In the genomic region with DNA sequence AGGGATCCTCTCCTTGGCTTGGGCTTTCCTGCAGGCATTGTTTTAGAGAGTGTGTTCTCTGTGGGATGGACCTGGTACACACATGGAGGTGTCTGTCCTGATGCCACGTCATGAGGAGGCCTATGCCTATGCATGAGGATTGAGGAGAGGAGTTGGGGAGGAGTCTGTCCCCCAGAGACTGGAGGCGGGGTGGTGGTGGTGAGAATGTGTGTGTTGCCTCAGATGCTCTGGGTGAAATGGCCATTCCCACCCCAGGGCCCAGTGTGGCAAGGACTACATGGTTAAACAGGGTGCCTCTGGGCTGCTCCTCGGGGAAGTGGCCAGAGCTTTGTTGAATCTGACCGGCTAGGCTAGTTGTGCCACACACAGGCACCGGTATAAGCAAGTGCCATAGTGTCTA, we compare ENCODE assay signal across 12 mouse cellular contexts. TPM values are rescaled to one million over a fixed set of nuclear protein-coding genes. Genes with fewer than 3 reads are reported as not detected.
DNase-seq lines count a peak whose midpoint lies in the region; ATAC-seq and TF ChIP-seq lines count a peak whose summit lies in the region.
"Had no signal": no experiment of that assay in that cellular context is flagged by ENCODE, and none has a peak within 500 bp of the region (broad histone marks: within the 10 kb centered on the region; RNA-seq: fewer than 3 reads in every experiment).

No protein-coding gene starts in this region.

- no peak overlapping the region for H3K4me3 ChIP-seq in MEL (ENCODE audit: control insufficient read depth in 1 of 2, insufficient read depth in 1 of 2, low read depth in 2 of 2, low read length in 2 of 2)
- H3K4me3 ChIP-seq in embryonic facial prominence, embryonic 14.5 days (ENCODE audit: low read depth, low read length): no peak overlapping the region
- H3K4me3 ChIP-seq in liver, embryonic 13.5 days (replicated peaks): peak overlapping the region; percentile 97
- H3K4me3 ChIP-seq: hindbrain, embryonic 15.5 days had no signal

- H3K9ac ChIP-seq in MEL (ENCODE audit: control insufficient read depth, low read depth, low read length, poor library complexity, severe bottlenecking): no peak overlapping the region
- H3K9ac ChIP-seq in embryonic facial prominence, embryonic 14.5 days (ENCODE audit: low read depth, low read length): no peak overlapping the region
- H3K9ac ChIP-seq in liver, embryonic 13.5 days: peak overlapping the region; percentile 98
- H3K9ac ChIP-seq: hindbrain, embryonic 15.5 days had no signal

- ATAC-seq in embryonic facial prominence, embryonic 14.5 days (ENCODE audit: low read depth): 0 out of 2 replicates have a peak, but pooled peaks have one; percentile 0
- no peak for ATAC-seq in liver, embryonic 13.5 days (ENCODE audit: low read depth)
- ATAC-seq: lung, postnatal 0 days had no signal

- 0 out of 2 replicates have a peak overlapping the region, but pooled peaks have one; percentile 8 for H3K4me2 ChIP-seq in embryonic facial prominence, embryonic 14.5 days (ENCODE audit: low read depth, low read length)
- peak overlapping the region; percentile 79 for H3K4me2 ChIP-seq in liver, embryonic 13.5 days
- H3K4me2 ChIP-seq: hindbrain, embryonic 15.5 days had no signal

- peaks cover 58% of the 10 kb centered on the region for H3K79me2 ChIP-seq in MEL (ENCODE audit: control insufficient read depth, insufficient read depth, low read length, poor library complexity)

- peaks cover 3 to 38% of the 10 kb centered on the region in 2 experiments; a peak in 3 of 4 replicates for H3K4me1 ChIP-seq in MEL (ENCODE audit: control insufficient read depth in 1 of 2, insufficient read depth in 2 of 2, low read length in 2 of 2)
- H3K4me1 ChIP-seq in embryonic facial prominence, embryonic 14.5 days (ENCODE audit: control insufficient read depth, insufficient read depth, low read length): peaks cover 22% of the 10 kb centered on the region
- peaks cover 87% of the 10 kb centered on the region for H3K4me1 ChIP-seq in liver, embryonic 13.5 days (replicated peaks)

- 71% methylated on average over 5 of the region's 5 CpGs for WGBS in embryonic facial prominence, embryonic 14.5 days
- 46% methylated on average over 5 of the region's 5 CpGs for WGBS in liver, embryonic 13.5 days (ENCODE audit: insufficient replicate concordance)

- peaks cover 7 to 24% of the 10 kb centered on the region in 2 experiments; a peak in 3 of 4 replicates for H3K36me3 ChIP-seq in MEL (ENCODE audit: control insufficient read depth in 1 of 2, insufficient read depth in 2 of 2, low read length in 2 of 2)
- peaks cover 17% of the 10 kb centered on the region; the same call in 1 of the 2 replicates for H3K36me3 ChIP-seq in embryonic facial prominence, embryonic 14.5 days (ENCODE audit: control insufficient read depth, insufficient read depth, low read length)
- peaks cover 90% of the 10 kb centered on the region for H3K36me3 ChIP-seq in liver, embryonic 13.5 days
- H3K36me3 ChIP-seq: hindbrain, embryonic 15.5 days had no signal

- no peak for TF ChIP-seq RAD21 in MEL (IDR thresholded peaks at IDR 0.05; ENCODE audit: low read depth, low read length)

- H3K27me3 ChIP-seq in MEL (ENCODE audit: control insufficient read depth in 1 of 2, insufficient read depth in 2 of 2, low read length in 2 of 2): no peaks in the 10 kb centered on the region
- 0 out of 2 replicates have a peak, but pooled peaks cover 3% of the 10 kb centered on the region for H3K27me3 ChIP-seq in embryonic facial prominence, embryonic 14.5 days (replicated peaks; ENCODE audit: control insufficient read depth, insufficient read depth, low read length)
- H3K27me3 ChIP-seq in liver, embryonic 13.5 days: no peaks in the 10 kb centered on the region

- no peaks in the 10 kb centered on the region for H3K9me3 ChIP-seq in MEL (replicated peaks; ENCODE audit: insufficient read depth, low read length)
- H3K9me3 ChIP-seq in embryonic facial prominence, embryonic 14.5 days (ENCODE audit: control insufficient read depth, low read length): no peaks in the 10 kb centered on the region
- H3K9me3 ChIP-seq in liver, embryonic 13.5 days (replicated peaks): no peaks in the 10 kb centered on the region
- H3K9me3 ChIP-seq: hindbrain, embryonic 15.5 days had no signal

- H3K27ac ChIP-seq in MEL (ENCODE audit: control insufficient read depth, low read depth, low read length): no peak overlapping the region
- no peak overlapping the region; the same call in 1 of the 2 replicates for H3K27ac ChIP-seq in embryonic facial prominence, embryonic 14.5 days (replicated peaks; ENCODE audit: low read depth, low read length)
- H3K27ac ChIP-seq in liver, embryonic 13.5 days: peak overlapping the region; percentile 100
- H3K27ac ChIP-seq: hindbrain, embryonic 15.5 days had no signal

- peak; percentile 7 for DNase-seq in kidney, postnatal 10 days
- DNase-seq in kidney, postnatal 25 days: no peak
- no peak for DNase-seq in MEL (ENCODE audit: low read depth, low spot score)
- DNase-seq in embryonic facial prominence, embryonic 14.5 days (ENCODE audit: low spot score): no peak
- no peak for DNase-seq in liver, embryonic 13.5 days
- DNase-seq in cerebellum, adult 11 months: no peak
- no peak for DNase-seq in urinary bladder, postnatal 10 days (ENCODE audit: low spot score)
- DNase-seq in retina, postnatal 1 day: no peak
- DNase-seq: adrenal gland, adult 8-10 months; cerebellum, adult 2 months had no signal

- TF ChIP-seq POLR2A in MEL (IDR thresholded peaks at IDR 0.05; ENCODE audit: control insufficient read depth in 1 of 2, insufficient read depth in 1 of 2, low read depth in 1 of 2, low read length in 2 of 2, poor library complexity in 1 of 2): 0 out of 4 replicates have a peak, but pooled peaks of 1 of the 2 experiments have one; percentile 14

- no peak for TF ChIP-seq CTCF in MEL (IDR thresholded peaks at IDR 0.05 in 2 of 3, conservative IDR thresholded peaks at IDR 0.05 in 1 of 3; ENCODE audit: control insufficient read depth in 1 of 3, insufficient read depth in 1 of 3, low read depth in 2 of 3, low read length in 3 of 3, poor library complexity in 1 of 3, severe bottlenecking in 1 of 3)

- no peak for TF ChIP-seq EP300 in MEL (IDR thresholded peaks at IDR 0.05; ENCODE audit: low read depth in 1 of 2, low read length in 2 of 2)

TF ChIP-seq in MEL, 35 proteins besides CTCF, POLR2A, EP300 and RAD21:
- no peak for TF ChIP-seq E2F4 (IDR thresholded peaks at IDR 0.05; ENCODE audit: borderline replicate concordance, low read depth, low read length)
- TF ChIP-seq POLR2AphosphoS5 (IDR thresholded peaks at IDR 0.05; ENCODE audit: borderline replicate concordance, low read depth, low read length): peak; percentile 37; the same call in 1 of the 2 replicates

RNA-seq across cellular contexts. Expression of a gene that starts 6.0 kb away (rescaled TPM):
- total RNA-seq in MEL (2012; rRNA removed): 37.0 and 39.0 TPM in 2 replicates
- 100 to 1,000 TPM in 1 of 2 experiments, not detected in 1; 207 TPM for polyA plus RNA-seq in MEL (2012; ENCODE audit: insufficient read depth in 1 of 2, insufficient read length in 2 of 2, low read depth in 1 of 2, low replicate concordance in 2 of 2, missing spikeins in 1 of 2)
- polyA plus RNA-seq in embryonic facial prominence, embryonic 14.5 days (2014; fragmentation: Nextera tagmentation; extraction: Ambion mirVana): 40.4 and 48.1 TPM in 2 replicates
- 260 and 311 TPM in 2 replicates for polyA plus RNA-seq in liver, embryonic 13.5 days (2015; fragmentation: Nextera tagmentation; extraction: Ambion mirVana)

RNA-seq across cellular contexts. Expression of a gene that starts 26.4 kb away (rescaled TPM):
- total RNA-seq in MEL (2012; rRNA removed): 139 and 156 TPM in 2 replicates
- polyA plus RNA-seq in MEL (2012; ENCODE audit: insufficient read depth in 1 of 2, insufficient read length in 2 of 2, low read depth in 1 of 2, low replicate concordance in 2 of 2, missing spikeins in 1 of 2): 100 to 1,000 TPM in 1 of 2 experiments, not detected in 1; 172 TPM
- 110 and 120 TPM in 2 replicates for polyA plus RNA-seq in embryonic facial prominence, embryonic 14.5 days (2014; fragmentation: Nextera tagmentation; extraction: Ambion mirVana)
- 94.5 and 96.8 TPM in 2 replicates for polyA plus RNA-seq in liver, embryonic 13.5 days (2015; fragmentation: Nextera tagmentation; extraction: Ambion mirVana)

RNA-seq across cellular contexts. Expression of a gene that starts 48.8 kb away (rescaled TPM):
- total RNA-seq in MEL (2012; rRNA removed): not detected in 2 replicates
- not detected for polyA plus RNA-seq in MEL (2012; ENCODE audit: insufficient read depth in 1 of 2, insufficient read length in 2 of 2, low read depth in 1 of 2, low replicate concordance in 2 of 2, missing spikeins in 1 of 2)
- polyA plus RNA-seq in embryonic facial prominence, embryonic 14.5 days (2014; fragmentation: Nextera tagmentation; extraction: Ambion mirVana): 1.8 and 3.1 TPM in 2 replicates
- 0.08 TPM in 1 of 2 replicates, not detected in the other for polyA plus RNA-seq in liver, embryonic 13.5 days (2015; fragmentation: Nextera tagmentation; extraction: Ambion mirVana)
- total RNA-seq: adrenal gland, adult 8-10 months had no signal
- polyA plus RNA-seq: lung, postnatal 0 days had no signal
